Mouse (Mus musculus): ENCODE data around the gene Timp3. TPM values are rescaled to one million over a fixed set of nuclear protein-coding genes. Genes with fewer than 3 reads are reported as not detected.

The Timp3 gene
- total RNA-seq, 2 experiments from 2014 or later, result 55.3 to 63.8 TPM

Other genes with a start within 250 kb of the Timp3 start
- gene Syn3, start 198.5 kb downstream of the Timp3 start, total RNA-seq (2021), result 10 to 100 TPM; 26.1 to 31.8 TPM

Data from left cerebral cortex, postnatal 25 days (tissue).